Mouse (Mus musculus): Measurements from ENCODE around the gene Tbxas1. TPM values are rescaled to one million over a fixed set of nuclear protein-coding genes. Genes with fewer than 3 reads are reported as not detected.

The Tbxas1 gene
- total RNA-seq, 2 experiments from 2014 or later = 13.1 to 15.9 TPM

DNA sequence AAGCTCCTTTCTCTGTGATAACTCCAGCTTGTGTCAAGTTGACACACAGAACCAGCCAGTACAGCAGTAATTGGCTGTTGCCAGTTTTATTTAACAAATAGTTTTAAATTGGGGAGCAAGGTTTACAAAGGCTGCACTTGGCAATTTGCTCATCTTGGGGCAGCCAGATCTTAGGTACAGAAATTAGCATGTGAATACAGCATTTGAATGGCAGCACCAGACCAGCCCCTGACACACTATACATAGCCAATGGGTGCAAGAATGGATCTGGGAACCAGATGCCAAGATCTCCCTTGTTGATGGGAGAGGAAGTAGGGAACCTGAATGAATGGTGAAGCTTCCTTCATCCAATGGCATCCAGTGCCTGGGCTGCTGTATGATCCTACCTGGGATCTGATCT is 199.0 kb downstream of the Tbxas1 start:
- no peak for ATAC-seq (replicated peaks; ENCODE audit: poor library complexity)

DNA sequence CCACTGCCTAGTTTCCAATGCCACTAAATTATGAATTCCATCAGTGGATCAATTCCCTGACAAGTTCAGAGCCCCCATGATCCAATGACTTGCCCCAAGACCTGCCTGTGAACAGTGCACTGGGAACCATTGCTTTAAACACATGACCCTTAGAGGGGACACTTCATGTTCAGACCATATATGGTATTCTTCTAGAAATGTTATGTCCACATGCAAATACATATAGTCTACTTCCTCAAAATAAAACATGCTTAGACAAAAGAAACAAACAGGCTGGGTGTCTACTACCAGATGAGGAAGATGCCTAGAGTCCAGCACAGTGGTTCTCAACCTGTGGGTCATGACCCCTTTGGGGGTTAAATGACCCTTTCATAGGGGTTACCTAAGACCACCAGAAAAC is 201.3 kb downstream of the Tbxas1 start:
- no peak for ATAC-seq (replicated peaks; ENCODE audit: poor library complexity)

DNA sequence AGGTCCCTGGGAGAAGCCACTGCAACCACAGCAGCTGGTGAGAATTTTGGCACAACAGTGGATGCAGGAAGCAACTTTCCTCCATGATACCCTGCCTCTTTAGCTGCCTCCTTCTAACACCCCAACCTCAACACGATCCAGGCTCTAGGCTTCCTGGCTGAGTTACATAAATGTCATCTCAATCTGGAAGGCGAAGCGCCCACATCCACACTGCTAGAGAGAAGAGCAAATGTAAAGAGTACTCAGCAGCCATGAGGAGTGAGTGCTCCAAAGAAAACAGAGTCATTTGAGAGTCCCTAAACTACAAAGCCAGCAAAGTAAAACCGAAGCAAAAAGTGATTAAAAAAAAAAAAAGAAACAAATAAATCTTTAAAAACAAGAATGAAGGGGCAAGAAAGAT is 229.4 kb downstream of the Tbxas1 start:
- no peak for ATAC-seq (replicated peaks; ENCODE audit: poor library complexity)

DNA sequence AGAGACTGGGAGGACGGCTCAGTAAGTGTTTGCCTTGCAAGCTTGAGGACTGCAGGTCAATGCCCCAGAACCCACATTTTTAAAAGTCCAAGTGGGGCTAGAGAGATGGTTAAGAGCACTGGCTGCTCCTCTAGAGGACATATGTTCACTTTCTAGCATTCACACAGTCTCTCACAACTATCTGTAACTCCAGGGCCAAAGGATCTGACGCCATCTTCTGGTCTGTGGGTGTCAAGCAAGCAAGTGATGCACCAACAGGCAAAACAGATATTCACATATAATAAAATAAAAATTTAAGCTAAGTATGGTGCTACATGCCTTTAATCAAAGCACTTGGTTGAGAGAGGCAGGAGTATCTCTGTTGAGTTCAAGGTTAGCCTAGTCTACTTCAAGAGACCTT is 231.6 kb downstream of the Tbxas1 start:
- ATAC-seq (replicated peaks; ENCODE audit: poor library complexity) = peak; percentile 72

DNA sequence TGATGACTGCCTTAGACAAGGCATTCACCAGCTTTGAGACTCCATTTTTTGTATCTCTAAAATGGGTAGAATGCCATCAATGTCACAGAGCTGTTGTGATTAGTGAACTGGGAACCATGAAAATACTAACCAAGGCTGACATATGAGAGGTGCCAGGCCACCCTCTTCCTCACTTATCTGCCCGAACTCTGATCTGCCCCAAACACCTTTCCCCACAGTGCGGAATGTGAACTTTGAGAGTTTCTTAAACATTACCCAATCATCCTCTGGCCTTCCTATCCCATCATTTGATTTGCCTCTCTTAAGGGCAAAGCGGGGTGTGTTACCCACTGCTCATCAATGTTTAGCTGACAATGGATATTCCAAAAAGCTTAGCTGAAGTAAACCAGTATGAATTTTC is 237.5 kb downstream of the Tbxas1 start:
- no peak for ATAC-seq (replicated peaks; ENCODE audit: poor library complexity)

DNA sequence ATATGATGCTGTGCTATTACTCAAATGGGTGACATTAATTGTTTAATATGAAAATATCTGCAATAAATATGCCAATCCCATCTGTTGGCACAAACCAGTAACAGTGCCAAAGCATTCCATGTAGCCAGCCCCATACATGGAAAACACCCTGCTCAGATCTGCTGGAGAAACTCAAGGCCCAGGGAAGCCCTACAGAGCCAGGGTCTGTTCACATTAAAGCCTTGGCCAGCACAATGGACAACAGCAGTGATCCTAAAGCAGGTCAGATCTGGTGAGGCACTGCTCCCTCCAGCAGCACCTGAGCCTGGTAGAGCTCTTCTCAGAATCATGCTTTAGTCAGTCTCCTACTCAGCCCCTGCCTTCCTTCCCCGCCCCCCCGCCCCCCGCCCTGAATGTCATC is 237.9 kb downstream of the Tbxas1 start:
- no peak for ATAC-seq (replicated peaks; ENCODE audit: poor library complexity)

DNA sequence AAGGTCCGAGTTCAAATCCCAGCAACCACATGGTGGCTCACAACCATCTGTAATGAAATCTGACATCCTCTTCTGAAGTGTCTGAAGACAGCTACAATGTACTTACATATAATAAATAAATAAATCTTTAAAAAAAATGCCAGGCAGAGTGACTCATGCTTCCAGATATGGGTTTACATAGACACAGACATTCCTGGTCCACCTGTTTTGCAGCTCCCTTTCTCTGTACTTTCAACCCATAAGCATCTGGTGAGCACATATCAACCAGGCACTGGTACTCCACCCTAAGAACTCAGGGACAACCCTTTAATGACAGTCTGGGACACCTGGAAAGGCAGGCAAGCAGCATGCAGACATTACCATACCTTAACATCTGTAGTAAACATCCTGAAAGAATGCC is 240.2 kb downstream of the Tbxas1 start:
- ATAC-seq (replicated peaks; ENCODE audit: poor library complexity) = no peak

DNA sequence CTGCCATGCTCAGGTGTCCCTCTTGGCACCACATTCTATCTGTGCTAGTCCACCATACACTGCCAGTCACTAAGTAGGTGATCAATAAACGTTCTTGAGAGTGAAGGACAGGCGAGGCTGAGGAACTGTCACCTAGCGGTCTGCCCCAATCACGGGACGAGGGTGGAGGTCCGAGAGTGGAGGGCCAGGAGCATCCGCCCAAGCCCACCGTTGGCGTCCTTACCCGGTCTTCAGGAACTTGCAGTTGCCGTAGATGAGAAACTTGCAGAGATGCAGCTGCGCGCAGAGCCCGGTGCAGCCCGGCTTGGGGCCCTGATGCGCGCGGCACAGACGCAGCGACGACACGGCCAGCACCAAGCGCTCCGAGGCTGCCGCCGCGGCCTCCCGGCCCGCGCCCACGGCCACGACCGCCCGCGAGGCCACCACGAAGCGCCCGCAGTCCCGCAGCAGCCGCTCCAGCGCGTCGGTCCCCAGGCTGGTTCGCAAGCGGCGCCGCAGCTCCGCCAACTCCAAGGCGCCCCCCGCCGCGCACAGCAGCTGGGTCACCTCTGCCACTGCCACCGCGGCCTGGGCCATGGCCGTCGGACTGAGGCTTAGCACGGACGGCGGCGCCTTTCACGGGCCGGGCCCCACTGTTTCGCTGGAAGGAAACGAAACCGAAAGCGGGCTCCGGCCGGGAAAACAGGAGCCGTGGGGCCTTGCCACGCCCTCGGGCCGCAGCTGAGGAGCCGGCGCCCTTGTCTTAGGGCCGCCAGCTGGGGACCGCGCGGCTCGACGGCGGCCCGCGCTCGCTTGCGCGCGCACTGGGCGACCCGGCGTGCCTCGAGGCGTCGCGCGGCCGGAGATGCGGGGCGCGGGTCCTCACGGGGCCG is 242.6 kb downstream of the Tbxas1 start, which contains the start of gene Parp12:
Parp12 (minus strand) TSS at position 766 of the 872 bp plus-strand sequence.
- ATAC-seq (replicated peaks; ENCODE audit: poor library complexity) = peak; percentile 82

DNA sequence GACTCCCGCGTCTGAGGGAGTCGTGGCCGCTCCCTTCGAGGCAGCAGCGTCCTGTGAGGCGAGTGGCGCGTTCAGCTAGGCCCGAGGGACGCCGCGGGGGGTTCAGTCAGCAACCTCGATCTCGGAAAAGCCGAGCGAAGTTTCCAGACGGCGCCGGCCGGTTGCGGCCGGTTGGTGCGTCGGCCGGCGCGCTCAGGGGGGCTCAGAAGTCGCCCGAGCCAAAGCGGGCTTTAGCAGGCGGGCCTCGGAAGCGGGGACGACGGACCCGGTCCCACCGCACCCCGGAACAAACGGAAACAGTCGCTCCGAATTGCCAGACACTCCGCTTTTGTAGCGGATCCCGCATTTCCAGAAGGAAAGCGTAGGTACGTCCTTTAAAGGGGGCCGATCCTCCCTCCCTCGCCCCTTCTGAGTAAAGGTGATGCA is 243.3 kb downstream of the Tbxas1 start:
- peak; percentile 2; the same call in 1 of the 2 replicates for ATAC-seq (replicated peaks; ENCODE audit: poor library complexity)

DNA sequence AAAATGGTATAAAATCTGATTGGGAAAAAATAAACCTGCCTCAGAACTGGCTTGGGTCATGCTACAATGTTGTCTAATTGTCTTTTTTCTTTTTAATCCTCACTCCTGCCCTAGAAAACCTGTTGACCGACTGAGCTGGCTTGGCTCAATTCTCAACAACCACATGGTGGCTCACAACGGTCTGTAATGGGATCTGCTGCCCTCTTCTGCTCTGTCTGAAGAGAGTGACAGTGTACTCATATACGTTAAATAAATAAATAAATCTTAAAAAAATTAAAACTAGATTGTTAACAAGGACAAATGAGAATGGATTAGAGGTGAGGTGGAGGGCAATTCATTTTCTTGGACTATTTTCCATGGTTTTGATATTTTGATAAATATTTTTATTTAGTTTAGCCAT is 245.5 kb downstream of the Tbxas1 start:
- ATAC-seq (replicated peaks; ENCODE audit: poor library complexity) = no peak

DNA sequence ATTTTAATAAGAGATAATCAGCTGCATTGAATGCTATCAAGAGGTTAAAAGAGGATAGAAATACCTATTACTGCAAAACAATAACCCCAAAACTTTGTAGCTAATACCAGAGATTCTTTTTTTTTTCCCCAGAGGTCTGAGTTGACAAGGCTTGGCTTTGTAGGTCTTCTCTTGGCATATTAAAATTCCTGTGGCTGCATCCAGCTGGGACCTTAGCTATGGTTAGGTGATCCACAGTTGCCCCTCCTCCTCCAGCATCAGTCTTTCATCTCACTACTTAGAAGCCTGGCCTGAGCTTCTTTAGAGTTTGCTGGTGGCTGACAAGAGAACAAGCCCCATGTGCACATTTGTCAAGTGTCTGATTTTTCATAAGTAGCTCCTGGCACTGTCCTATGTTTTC is 249.5 kb downstream of the Tbxas1 start:
- ATAC-seq (replicated peaks; ENCODE audit: poor library complexity) = no peak

DNA sequence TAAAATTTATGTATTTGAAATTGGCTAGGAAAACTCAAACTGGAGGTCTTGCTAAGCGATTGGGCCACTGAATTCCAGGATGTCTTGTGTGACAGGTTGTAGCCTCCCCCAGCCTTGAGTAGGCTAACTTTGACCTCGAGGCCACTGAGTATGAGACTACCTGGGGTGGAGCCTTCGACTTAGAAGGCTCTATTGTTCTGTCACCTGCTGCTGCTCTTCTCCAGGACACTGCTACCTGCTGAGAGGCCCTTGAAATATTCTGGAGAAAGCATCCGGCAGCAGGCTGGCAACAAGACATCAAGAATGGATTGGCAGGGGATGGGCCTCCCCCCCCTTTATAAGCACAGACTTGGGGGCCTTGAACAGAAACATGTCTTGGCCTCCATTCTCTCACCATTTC is 256.3 kb downstream of the Tbxas1 start:
- no peak for ATAC-seq (replicated peaks; ENCODE audit: poor library complexity)

DNA sequence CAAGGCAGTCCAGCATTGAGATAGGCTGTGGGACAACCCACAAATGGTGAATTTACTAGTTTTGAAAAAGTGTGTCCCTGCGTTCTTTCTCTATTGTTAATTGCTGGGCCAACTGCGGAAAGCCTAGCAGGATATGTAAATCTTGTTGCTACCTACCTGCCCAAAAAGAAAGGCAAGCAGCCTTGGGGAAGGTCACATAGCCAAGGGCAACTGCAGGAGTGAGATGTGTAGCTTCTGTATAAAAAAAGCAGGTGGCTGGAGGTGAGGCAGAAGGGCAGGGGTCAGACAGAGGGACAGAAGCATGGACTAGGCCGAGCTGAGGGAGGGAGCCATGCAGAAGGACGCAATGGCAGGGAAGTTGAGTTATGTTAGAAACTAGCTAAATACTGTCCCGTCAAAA is 257.4 kb downstream of the Tbxas1 start:
- no peak for ATAC-seq (replicated peaks; ENCODE audit: poor library complexity)

Other genes with a start within 250 kb of the Tbxas1 start
- gene Klrg2, start 238.2 kb upstream of the Tbxas1 start, total RNA-seq (2015) = 0.05 and 0.22 TPM in 2 replicates
- not detected in 2 replicates for gene Klrg2, start 238.2 kb upstream of the Tbxas1 start, total RNA-seq (2017)
- gene Clec2l, start 212.3 kb upstream of the Tbxas1 start, total RNA-seq (2015) = not detected in 2 replicates
- gene Clec2l, start 212.3 kb upstream of the Tbxas1 start, total RNA-seq (2017) = not detected in 2 replicates
- gene Hipk2, start 761 bp downstream of the Tbxas1 start, total RNA-seq (2015) = 58.0 and 60.1 TPM in 2 replicates
- gene Hipk2, start 761 bp downstream of the Tbxas1 start, total RNA-seq (2017) = 9.0 and 12.6 TPM in 2 replicates
- gene Parp12, start 242.9 kb downstream of the Tbxas1 start, total RNA-seq (2015) = 2.4 and 2.7 TPM in 2 replicates
- 3.0 and 7.4 TPM in 2 replicates for gene Parp12, start 242.9 kb downstream of the Tbxas1 start, total RNA-seq (2017)

Data from megakaryocyte progenitor cell, adult 5-6 weeks (primary cell).